Mouse (Mus musculus): ENCODE data around the gene Dapp1. TPM values are rescaled to one million over a fixed set of nuclear protein-coding genes. Genes with fewer than 3 reads are reported as not detected.
"Not testable (repeated sequence)": the region's sequence is repeated elsewhere in the genome, so short reads cannot be mapped to it uniquely, and the experiment has no call there.

Dapp1 gene
- polyA plus RNA-seq, 1 experiment from 2014 or later = 4.1 TPM

GRCm38 (mm10) chr3:137952225-137952913 is 29.0 kb downstream of the Dapp1 start:
- Histone ChIP-seq H3K9ac (replicated peaks; ENCODE audit: low read depth, low read length) (no peak overlapping the region), H3K4me3 (replicated peaks; ENCODE audit: low read length) (no peak overlapping the region), H3K4me2 (ENCODE audit: low read length) (no peak overlapping the region), H3K27me3 (replicated peaks; ENCODE audit: control insufficient read depth, insufficient read depth, low read length) (no peaks in the 10 kb centered on the region), H3K9me3 (ENCODE audit: control insufficient read depth, low read length) (no peaks in the 10 kb centered on the region), H3K36me3 (ENCODE audit: control insufficient read depth, insufficient read depth) (no peaks in the 10 kb centered on the region), H3K27ac (ENCODE audit: low read length) (no peak overlapping the region; the same call in 1 of the 2 replicates), H3K4me1 (replicated peaks; ENCODE audit: control insufficient read depth, insufficient read depth, low read length) (0 out of 2 replicates have a peak, but pooled peaks cover 4% of the 10 kb centered on the region)
- ATAC-seq = peak; percentile 41; the same call in 1 of the 2 replicates
- WGBS = 84% methylated on average over 4 of the region's 4 CpGs

- 0 out of 2 replicates have a peak, but pooled peaks cover 4% of the 10 kb centered on the region for H3K4me1 ChIP-seq (replicated peaks; ENCODE audit: control insufficient read depth, insufficient read depth, low read length)
- ATAC-seq = no peak
Measured at GRCm38 (mm10) chr3:137951819-137952218, 29.5 kb downstream of the Dapp1 start.

GRCm38 (mm10) chr3:137951302-137951701 is 30.0 kb downstream of the Dapp1 start:
- 93% methylated on average over 3 of the region's 3 CpGs for WGBS
- H3K9ac ChIP-seq (replicated peaks; ENCODE audit: low read depth, low read length); H3K27me3 ChIP-seq (replicated peaks; ENCODE audit: control insufficient read depth, insufficient read depth, low read length); ATAC-seq; H3K27ac ChIP-seq (ENCODE audit: low read length); H3K9me3 ChIP-seq (ENCODE audit: control insufficient read depth, low read length); H3K4me2 ChIP-seq (ENCODE audit: low read length); H3K36me3 ChIP-seq (ENCODE audit: control insufficient read depth, insufficient read depth); H3K4me1 ChIP-seq (replicated peaks; ENCODE audit: control insufficient read depth, insufficient read depth, low read length); H3K4me3 ChIP-seq (replicated peaks; ENCODE audit: low read length): not testable (repeated sequence)

More at GRCm38 (mm10) chr3:137951819-137952218, 29.5 kb downstream of the Dapp1 start:
- no peaks in the 10 kb centered on the region for H3K36me3 ChIP-seq (ENCODE audit: control insufficient read depth, insufficient read depth)
- 47% methylated on average over 7 of the region's 7 CpGs for WGBS
- H3K27me3 ChIP-seq (replicated peaks; ENCODE audit: control insufficient read depth, insufficient read depth, low read length) = no peaks in the 10 kb centered on the region
- H3K4me3 ChIP-seq (replicated peaks; ENCODE audit: low read length) = no peak overlapping the region
- no peak overlapping the region for H3K9ac ChIP-seq (replicated peaks; ENCODE audit: low read depth, low read length)
- no peak overlapping the region for H3K27ac ChIP-seq (ENCODE audit: low read length)
- no peak overlapping the region for H3K4me2 ChIP-seq (ENCODE audit: low read length)
- H3K9me3 ChIP-seq (ENCODE audit: control insufficient read depth, low read length) = no peaks in the 10 kb centered on the region

GRCm38 (mm10) chr3:137950191-137950885 is 31.0 kb downstream of the Dapp1 start:
- no peaks in the 10 kb centered on the region for H3K36me3 ChIP-seq (ENCODE audit: control insufficient read depth, insufficient read depth)
- no peak overlapping the region for H3K4me3 ChIP-seq (replicated peaks; ENCODE audit: low read length)
- no peaks in the 10 kb centered on the region for H3K9me3 ChIP-seq (ENCODE audit: control insufficient read depth, low read length)
- WGBS = 81% methylated on average over 10 of the region's 10 CpGs
- no peak overlapping the region for H3K9ac ChIP-seq (replicated peaks; ENCODE audit: low read depth, low read length)
- H3K27me3 ChIP-seq (replicated peaks; ENCODE audit: control insufficient read depth, insufficient read depth, low read length) = no peaks in the 10 kb centered on the region
- H3K27ac ChIP-seq (ENCODE audit: low read length) = no peak overlapping the region
- H3K4me1 ChIP-seq (replicated peaks; ENCODE audit: control insufficient read depth, insufficient read depth, low read length) = 0 out of 2 replicates have a peak, but pooled peaks cover 4% of the 10 kb centered on the region
- ATAC-seq = no peak
- no peak overlapping the region for H3K4me2 ChIP-seq (ENCODE audit: low read length)

GRCm38 (mm10) chr3:137947525-137947924 is 33.8 kb downstream of the Dapp1 start:
- H3K27me3 ChIP-seq (replicated peaks; ENCODE audit: control insufficient read depth, insufficient read depth, low read length) = no peaks in the 10 kb centered on the region
- H3K4me2 ChIP-seq (ENCODE audit: low read length) = no peak overlapping the region
- H3K27ac ChIP-seq (ENCODE audit: low read length) = no peak overlapping the region
- 90% methylated on average over 4 of the region's 4 CpGs for WGBS
- no peak overlapping the region for H3K4me3 ChIP-seq (replicated peaks; ENCODE audit: low read length)
- no peaks in the 10 kb centered on the region for H3K9me3 ChIP-seq (ENCODE audit: control insufficient read depth, low read length)
- no peak overlapping the region for H3K9ac ChIP-seq (replicated peaks; ENCODE audit: low read depth, low read length)
- H3K36me3 ChIP-seq (ENCODE audit: control insufficient read depth, insufficient read depth) = no peaks in the 10 kb centered on the region
- 0 out of 2 replicates have a peak, but pooled peaks cover 2% of the 10 kb centered on the region for H3K4me1 ChIP-seq (replicated peaks; ENCODE audit: control insufficient read depth, insufficient read depth, low read length)
- ATAC-seq = no peak

- no peak for ATAC-seq
- Histone ChIP-seq H3K4me2 (ENCODE audit: low read length) (no peak overlapping the region), H3K27ac (ENCODE audit: low read length) (no peak overlapping the region), H3K9me3 (ENCODE audit: control insufficient read depth, low read length) (no peaks in the 10 kb centered on the region), H3K4me1 (replicated peaks; ENCODE audit: control insufficient read depth, insufficient read depth, low read length) (no peaks in the 10 kb centered on the region), H3K36me3 (ENCODE audit: control insufficient read depth, insufficient read depth) (no peaks in the 10 kb centered on the region), H3K4me3 (replicated peaks; ENCODE audit: low read length) (no peak overlapping the region), H3K27me3 (replicated peaks; ENCODE audit: control insufficient read depth, insufficient read depth, low read length) (no peaks in the 10 kb centered on the region), H3K9ac (replicated peaks; ENCODE audit: low read depth, low read length) (no peak overlapping the region)
- WGBS = 86% methylated on average over 3 of the region's 3 CpGs
Measured at GRCm38 (mm10) chr3:137946827-137947226, 34.5 kb downstream of the Dapp1 start.

GRCm38 (mm10) chr3:137943737-137944154 is 37.6 kb downstream of the Dapp1 start:
- WGBS = 88% methylated on average over 6 of the region's 6 CpGs
- Histone ChIP-seq H3K9ac (replicated peaks; ENCODE audit: low read depth, low read length) (no peak overlapping the region), H3K4me2 (ENCODE audit: low read length) (no peak overlapping the region), H3K4me3 (replicated peaks; ENCODE audit: low read length) (no peak overlapping the region), H3K27me3 (replicated peaks; ENCODE audit: control insufficient read depth, insufficient read depth, low read length) (no peaks in the 10 kb centered on the region), H3K4me1 (replicated peaks; ENCODE audit: control insufficient read depth, insufficient read depth, low read length) (no peaks in the 10 kb centered on the region), H3K36me3 (ENCODE audit: control insufficient read depth, insufficient read depth) (no peaks in the 10 kb centered on the region), H3K27ac (ENCODE audit: low read length) (no peak overlapping the region), H3K9me3 (ENCODE audit: control insufficient read depth, low read length) (no peaks in the 10 kb centered on the region)
- no peak for ATAC-seq

- Histone ChIP-seq H3K9ac (replicated peaks; ENCODE audit: low read depth, low read length) (no peak overlapping the region), H3K4me1 (replicated peaks; ENCODE audit: control insufficient read depth, insufficient read depth, low read length) (no peaks in the 10 kb centered on the region), H3K9me3 (ENCODE audit: control insufficient read depth, low read length) (no peaks in the 10 kb centered on the region), H3K27ac (ENCODE audit: low read length) (no peak overlapping the region), H3K36me3 (ENCODE audit: control insufficient read depth, insufficient read depth) (no peaks in the 10 kb centered on the region), H3K4me2 (ENCODE audit: low read length) (no peak overlapping the region), H3K4me3 (replicated peaks; ENCODE audit: low read length) (no peak overlapping the region), H3K27me3 (replicated peaks; ENCODE audit: control insufficient read depth, insufficient read depth, low read length) (no peaks in the 10 kb centered on the region)
- WGBS = 92% methylated on average over 12 of the region's 12 CpGs
- ATAC-seq = no peak
Measured at GRCm38 (mm10) chr3:137942098-137942622, 39.2 kb downstream of the Dapp1 start.

GRCm38 (mm10) chr3:137941555-137941954 is 39.8 kb downstream of the Dapp1 start:
- no peak overlapping the region for H3K9ac ChIP-seq (replicated peaks; ENCODE audit: low read depth, low read length)
- H3K4me2 ChIP-seq (ENCODE audit: low read length) = no peak overlapping the region
- no peak for ATAC-seq
- no peak overlapping the region for H3K4me3 ChIP-seq (replicated peaks; ENCODE audit: low read length)
- no peaks in the 10 kb centered on the region for H3K27me3 ChIP-seq (replicated peaks; ENCODE audit: control insufficient read depth, insufficient read depth, low read length)
- H3K4me1 ChIP-seq (replicated peaks; ENCODE audit: control insufficient read depth, insufficient read depth, low read length) = no peaks in the 10 kb centered on the region
- no peak overlapping the region for H3K27ac ChIP-seq (ENCODE audit: low read length)
- H3K36me3 ChIP-seq (ENCODE audit: control insufficient read depth, insufficient read depth) = no peaks in the 10 kb centered on the region
- H3K9me3 ChIP-seq (ENCODE audit: control insufficient read depth, low read length) = no peaks in the 10 kb centered on the region

All from forebrain, embryonic 16.5 days (tissue).